Mouse (Mus musculus) ES-E14 (cell line): ENCODE data around the gene Zbtb43.

ENCODE experiments used
- ZC3H11A ChIP-seq: IDR thresholded peaks from 2 replicates; pipeline ENCODE4 v1.6.1; 2012; ENCODE audit warnings: low read depth, mild to moderate bottlenecking, inconsistent platforms, low read length, borderline replicate concordance
- ZNF384 ChIP-seq: IDR thresholded peaks from 2 replicates; pipeline ENCODE4 v1.6.1; 2012; ENCODE audit warnings: low read depth, low read length, inconsistent platforms

GRCm38 (mm10) chr2:33492041-33492440, 23.7 kb upstream of the Zbtb43 start:
- TF ChIP-seq ZNF384 (no peak), ZC3H11A (no peak)
